Mouse (Mus musculus): ENCODE results near the gene Gm14632. TPM values are rescaled to one million over a fixed set of nuclear protein-coding genes. Genes with fewer than 3 reads are reported as not detected.
"Not testable (repeated sequence)": the region's sequence is repeated elsewhere in the genome, so short reads cannot be mapped to it uniquely, and the experiment has no call there.

The Gm14632 gene
- not detected in 2 replicates for polyA plus RNA-seq (2011; ENCODE audit: insufficient read depth, insufficient read length, low read depth, missing spikeins)

GRCm38 (mm10) chrX:30329472-30329871 is at the start of gene Gm14632:
Gene Gm14632, plus strand, starts transcription at chrX:30329772.
- not testable (repeated sequence) for H3K4me1 ChIP-seq (ENCODE audit: control insufficient read depth, insufficient read depth, low read length); H3K9ac ChIP-seq (ENCODE audit: low read depth, poor library complexity, severe bottlenecking); H3K4me3 ChIP-seq (ENCODE audit: low read depth, low read length); H3K27me3 ChIP-seq (ENCODE audit: control insufficient read depth, insufficient read depth, low read length, poor library complexity, severe bottlenecking); H3K9me3 ChIP-seq (replicated peaks; ENCODE audit: control insufficient read depth, insufficient read depth, low read length, poor library complexity, severe bottlenecking); H3K27ac ChIP-seq (ENCODE audit: insufficient read depth, low read length); H3K36me3 ChIP-seq (ENCODE audit: control insufficient read depth, insufficient read depth, low read length, poor library complexity, severe bottlenecking)

Measured in ES-Bruce4 (cell line).